ENCODE assay signal across 10 mouse cellular contexts in the genomic region with DNA sequence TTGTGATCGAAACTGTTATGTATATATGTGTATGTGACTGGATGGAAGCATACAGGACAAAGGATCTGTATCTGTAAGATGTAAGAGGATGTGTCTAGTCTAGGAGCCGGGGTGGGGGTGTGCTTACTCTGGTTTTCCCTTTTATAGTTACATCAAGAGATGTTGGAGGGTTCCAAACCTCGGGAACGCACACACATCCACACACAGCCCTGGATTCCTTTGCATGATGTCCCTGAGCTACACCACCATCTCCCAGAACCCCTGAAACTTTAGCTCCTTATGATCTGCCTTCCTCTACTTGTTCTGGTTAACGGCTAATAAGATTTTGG. TPM values are rescaled to one million over a fixed set of nuclear protein-coding genes. Genes with fewer than 3 reads are reported as not detected.
DNase-seq lines count a peak whose midpoint lies in the region; ATAC-seq and TF ChIP-seq lines count a peak whose summit lies in the region.
"Had no signal": no experiment of that assay in that cellular context is flagged by ENCODE, and none has a peak within 500 bp of the region (broad histone marks: within the 10 kb centered on the region; RNA-seq: fewer than 3 reads in every experiment).

No protein-coding gene starts in this region.

- H3K4me2 ChIP-seq in liver, embryonic 16.5 days (ENCODE audit: low read depth, low read length): peak overlapping the region; percentile 83

- no peaks in the 10 kb centered on the region for H3K27me3 ChIP-seq in kidney, adult 2 months (replicated peaks; ENCODE audit: control insufficient read depth, insufficient read depth, low read length)
- peaks cover 20% of the 10 kb centered on the region; the same call in 1 of the 2 replicates for H3K27me3 ChIP-seq in hindbrain, embryonic 10.5 days (ENCODE audit: insufficient read depth, poor library complexity, severe bottlenecking)
- H3K27me3 ChIP-seq in liver, embryonic 16.5 days (ENCODE audit: control insufficient read depth, insufficient read depth, low read depth, low read length): no peaks in the 10 kb centered on the region
- H3K27me3 ChIP-seq: Patski had no signal

- H3K4me1 ChIP-seq in kidney, adult 2 months (ENCODE audit: control insufficient read depth, insufficient read depth, low read length): peaks cover 36% of the 10 kb centered on the region
- peaks cover 38% of the 10 kb centered on the region for H3K4me1 ChIP-seq in hindbrain, embryonic 10.5 days (replicated peaks)
- H3K4me1 ChIP-seq in liver, embryonic 16.5 days (ENCODE audit: control insufficient read depth, low read depth, low read length): peaks cover 37% of the 10 kb centered on the region

- no peak for TF ChIP-seq POLR2A in kidney, adult 2 months (IDR thresholded peaks at IDR 0.05; ENCODE audit: low read depth, low read length)

- H3K9me3 ChIP-seq in hindbrain, embryonic 10.5 days: no peaks in the 10 kb centered on the region
- no peaks in the 10 kb centered on the region for H3K9me3 ChIP-seq in liver, embryonic 16.5 days (replicated peaks; ENCODE audit: control insufficient read depth, low read length)

- WGBS in kidney, adult 2 months: 61% methylated on average over 5 of the region's 5 CpGs
- 90% methylated on average over 5 of the region's 5 CpGs for WGBS in hindbrain, embryonic 10.5 days
- WGBS in liver, embryonic 16.5 days (ENCODE audit: insufficient replicate concordance): 61% methylated on average over 5 of the region's 5 CpGs

- DNase-seq in kidney, adult 2 months: no peak
- no peak for DNase-seq in kidney, postnatal 25 days
- DNase-seq in NIH3T3 (ENCODE audit: low read depth): peak; percentile 61
- DNase-seq in hindbrain, embryonic 10.5 days (ENCODE audit: low spot score): no peak
- no peak for DNase-seq in right cerebral cortex, adult 18-20 months
- no peak for DNase-seq in adrenal gland, adult 8-10 months
- DNase-seq in cerebellum, adult 11-12 months: no peak

- no peak for ATAC-seq in liver, embryonic 16.5 days (ENCODE audit: low read depth)

- no peak overlapping the region; the same call in 1 of the 2 replicates for H3K9ac ChIP-seq in liver, embryonic 16.5 days (ENCODE audit: low read depth, low read length)

- peak overlapping the region; percentile 69 for H3K27ac ChIP-seq in kidney, adult 2 months (ENCODE audit: insufficient read depth, low read depth, low read length)
- H3K27ac ChIP-seq in hindbrain, embryonic 10.5 days: peak overlapping the region; percentile 89
- H3K27ac ChIP-seq in liver, embryonic 16.5 days (ENCODE audit: low read length): peak overlapping the region; percentile 75

- H3K36me3 ChIP-seq in kidney, adult 2 months (ENCODE audit: control insufficient read depth, insufficient read depth, low read length): peaks cover 5% of the 10 kb centered on the region; the same call in 1 of the 2 replicates
- peaks cover 17% of the 10 kb centered on the region for H3K36me3 ChIP-seq in hindbrain, embryonic 10.5 days
- H3K36me3 ChIP-seq in liver, embryonic 16.5 days (ENCODE audit: control insufficient read depth, insufficient read depth): peaks cover 3% of the 10 kb centered on the region; the same call in 1 of the 2 replicates

- no peak for TF ChIP-seq CTCF in kidney, adult 2 months (conservative IDR thresholded peaks at IDR 0.05; ENCODE audit: insufficient read depth, insufficient read length, low read depth, low read length)

- peak overlapping the region; percentile 39 for H3K4me3 ChIP-seq in kidney, adult 2 months (ENCODE audit: insufficient read depth, low read depth, low read length)
- H3K4me3 ChIP-seq in hindbrain, embryonic 10.5 days: peak overlapping the region; percentile 66
- peak overlapping the region; percentile 64 for H3K4me3 ChIP-seq in liver, embryonic 16.5 days (ENCODE audit: low read depth, low read length)

RNA-seq across cellular contexts. Expression of a gene that starts 1.7 kb away (rescaled TPM):
- 19.2 and 21.0 TPM in 2 replicates for polyA plus RNA-seq in kidney, adult 2 months (2012; rRNA removed)
- 23.4 and 25.9 TPM in 2 replicates for polyA plus RNA-seq in hindbrain, embryonic 10.5 days (2016; fragmentation: Nextera tagmentation; extraction: Ambion mirVana)
- polyA plus RNA-seq in liver, embryonic 16.5 days (2015; fragmentation: Nextera tagmentation; extraction: Ambion mirVana): 29.3 and 29.6 TPM in 2 replicates
- 10 to 100 TPM; 37.2 to 78.4 (median 46.3) TPM for total RNA-seq in adrenal gland, adult 8-10 months (2022)
- total RNA-seq: neutrophil, adult 5-6 weeks had no signal

RNA-seq across cellular contexts. Expression of a gene that starts 19.6 kb away (rescaled TPM):
- 291 and 303 TPM in 2 replicates for polyA plus RNA-seq in kidney, adult 2 months (2012; rRNA removed)
- 367 and 495 TPM in 2 replicates for polyA plus RNA-seq in hindbrain, embryonic 10.5 days (2016; fragmentation: Nextera tagmentation; extraction: Ambion mirVana)
- 107 and 115 TPM in 2 replicates for polyA plus RNA-seq in liver, embryonic 16.5 days (2015; fragmentation: Nextera tagmentation; extraction: Ambion mirVana)
- total RNA-seq in adrenal gland, adult 8-10 months (2022): 100 to 1,000 TPM; 251 to 297 (median 270) TPM

RNA-seq across cellular contexts. Expression of a gene that starts 30.4 kb away (rescaled TPM):
- polyA plus RNA-seq in kidney, adult 2 months (2012; rRNA removed): 83.0 and 89.3 TPM in 2 replicates
- polyA plus RNA-seq in hindbrain, embryonic 10.5 days (2016; fragmentation: Nextera tagmentation; extraction: Ambion mirVana): 26.2 and 28.5 TPM in 2 replicates
- 10.0 and 13.7 TPM in 2 replicates for polyA plus RNA-seq in liver, embryonic 16.5 days (2015; fragmentation: Nextera tagmentation; extraction: Ambion mirVana)
- total RNA-seq in adrenal gland, adult 8-10 months (2022): 100 to 1,000 TPM in 3 of 4 experiments, 10 to 100 TPM in 1; 69.8 to 130 (median 111) TPM

RNA-seq across cellular contexts. Expression of a gene that starts 44.4 kb away (rescaled TPM):
- 620 and 1,023 TPM in 2 replicates for polyA plus RNA-seq in kidney, adult 2 months (2012; rRNA removed)
- 712 and 835 TPM in 2 replicates for polyA plus RNA-seq in hindbrain, embryonic 10.5 days (2016; fragmentation: Nextera tagmentation; extraction: Ambion mirVana)
- 389 and 463 TPM in 2 replicates for polyA plus RNA-seq in liver, embryonic 16.5 days (2015; fragmentation: Nextera tagmentation; extraction: Ambion mirVana)
- 1,000 to 10,000 TPM; 1,538 to 1,820 (median 1,607) TPM for total RNA-seq in adrenal gland, adult 8-10 months (2022)

RNA-seq across cellular contexts. Expression of a gene that starts 44.4 kb away (rescaled TPM):
- 672 and 745 TPM in 2 replicates for polyA plus RNA-seq in kidney, adult 2 months (2012; rRNA removed)
- 517 and 544 TPM in 2 replicates for polyA plus RNA-seq in hindbrain, embryonic 10.5 days (2016; fragmentation: Nextera tagmentation; extraction: Ambion mirVana)
- 243 and 245 TPM in 2 replicates for polyA plus RNA-seq in liver, embryonic 16.5 days (2015; fragmentation: Nextera tagmentation; extraction: Ambion mirVana)
- total RNA-seq in adrenal gland, adult 8-10 months (2022): 100 to 1,000 TPM; 371 to 504 (median 430) TPM
